Mouse (Mus musculus) limb, embryonic 14.5 days (tissue): Measurements from ENCODE around the gene Dhx15. TPM values are rescaled to one million over a fixed set of nuclear protein-coding genes. Genes with fewer than 3 reads are reported as not detected.

Experiments used
- ATAC-seq: fragments of 200-750 bp; cut with Nextera tagmentation; 2 replicates; pipeline ENCODE4 v1.8.0; 2017; ENCODE audit warnings: low read depth, moderate number of reproducible peaks, moderate TSS enrichment; ENCODE audit not compliant: low FRiP score
- DNase-seq: peaks from one replicate; pipeline ENCODE4 v3.0.0-alpha.2; 2015; ENCODE audit warnings: low spot score
- H3K27ac ChIP-seq: fragments of 300-500 bp; sonication (generic); replicated peaks from 2 replicates; pipeline ENCODE4 v1.5.1; 2014; ENCODE audit warnings: low read depth, mild to moderate bottlenecking, low read length, moderate library complexity, mixed read lengths
- H3K27me3 ChIP-seq: fragments of 300-500 bp; sonication (generic); 2 replicates; pipeline ENCODE4 v1.6.1; 2014; ENCODE audit warnings: low read length, mixed read lengths; ENCODE audit not compliant: control insufficient read depth, insufficient read depth
- H3K36me3 ChIP-seq: fragments of 300-500 bp; sonication (generic); 2 replicates; pipeline ENCODE4 v1.6.1; 2014; ENCODE audit warnings: mild to moderate bottlenecking, low read length, moderate library complexity, mixed read lengths; ENCODE audit not compliant: control insufficient read depth, insufficient read depth
- H3K4me1 ChIP-seq: fragments of 300-500 bp; sonication (generic); 2 replicates; pipeline ENCODE4 v1.6.1; 2014; ENCODE audit warnings: antibody characterized with exemption, low read length, mixed read lengths; ENCODE audit not compliant: control insufficient read depth, insufficient read depth
- H3K4me2 ChIP-seq: fragments of 300-500 bp; sonication (generic); replicated peaks from 2 replicates; pipeline ENCODE4 v1.6.1; 2014; ENCODE audit warnings: low read depth, mild to moderate bottlenecking, low read length, moderate library complexity; ENCODE audit not compliant: severe bottlenecking
- H3K4me3 ChIP-seq: fragments of 300-500 bp; sonication (generic); replicated peaks from 2 replicates; pipeline ENCODE4 v1.5.1; 2014; ENCODE audit warnings: low read length
- H3K9ac ChIP-seq: fragments of 300-500 bp; sonication (generic); 2 replicates; pipeline ENCODE4 v1.6.1; 2014; ENCODE audit warnings: mild to moderate bottlenecking, low read depth, low read length, moderate library complexity; ENCODE audit not compliant: severe bottlenecking
- H3K9me3 ChIP-seq: fragments of 300-500 bp; sonication (generic); 2 replicates; pipeline ENCODE4 v1.6.1; 2016; ENCODE audit warnings: low read length; ENCODE audit not compliant: control insufficient read depth
- POLR2A ChIP-seq: fragments of 200-500 bp; IDR thresholded peaks from 2 replicates; pipeline ENCODE4 v1.8.0; 2012; ENCODE audit warnings: inconsistent platforms, mild to moderate bottlenecking, moderate library complexity, borderline replicate concordance; ENCODE audit not compliant: insufficient read depth, insufficient read length; ENCODE audit errors: extremely low read depth
- WGBS: fragments of 180-500 bp; shearing (Covaris S2); extraction: QIAGEN DNeasy Blood & Tissue Kit; methylation state at CpG from one replicate; pipeline ENCODE4 v1.1.7; 2014; 5-methylcytosine and 5-hydroxymethylcytosine counted together
- microRNA-seq: library from miRNA; unstranded; fragments of <30 nt; microRNA quantifications from one replicate; pipeline ENCODE4, GENCODE M21; 2016
- polyA plus RNA-seq, 2 experiments: library from polyadenylated mRNA; depleted of rRNA in 1 of 2; stranded (reverse) in 1 of 2; unstranded in 1 of 2; fragments of >200 nt; fragmentation: Nextera tagmentation in 1 of 2; extraction: Ambion mirVana in 1 of 2; gene quantifications; 2 replicates each; pipeline versions ENCODE4 v1.2.1 to v1.2.3; 2012 to 2014

Gene Dhx15
- polyA plus RNA-seq, 2 experiments = 88.7 to 183 TPM

- no peak overlapping the region for H3K27ac ChIP-seq
- H3K9ac ChIP-seq = no peak overlapping the region
- no peak overlapping the region for H3K4me2 ChIP-seq
- no peaks in the 10 kb centered on the region for H3K9me3 ChIP-seq
- H3K4me1 ChIP-seq = peaks cover 10% of the 10 kb centered on the region; the same call in 1 of the 2 replicates
- ATAC-seq = no peak
- no peak for DNase-seq
- TF ChIP-seq POLR2A = no peak
- H3K27me3 ChIP-seq = peaks cover 42% of the 10 kb centered on the region
- 36% methylated on average over 10 of the region's 10 CpGs for WGBS
- no peak overlapping the region for H3K4me3 ChIP-seq
- H3K36me3 ChIP-seq = no peaks in the 10 kb centered on the region
Measured at GRCm38 (mm10) chr5:52110808-52111663, 79.3 kb downstream of the Dhx15 start.

Small RNA genes lying within 50 kb of the gene (microRNA-seq; reads per million reads assigned to microRNA genes)
- gene Mir6417 = not detected

Other genes with a start within 250 kb of the Dhx15 start
- gene Sod3, start 173.3 kb upstream of the Dhx15 start, polyA plus RNA-seq (2012; rRNA removed) = 0.98 and 1.1 TPM in 2 replicates
- 0.75 and 1.1 TPM in 2 replicates for gene Sod3, start 173.3 kb upstream of the Dhx15 start, polyA plus RNA-seq (2014; fragmentation: Nextera tagmentation; extraction: Ambion mirVana)